Mouse (Mus musculus) mature B cell (primary cell): ENCODE results near the gene Ms4a2.

ENCODE experiments used
- in situ Hi-C: fragments of 300-500 bp; cut with MboI; formaldehyde crosslinking; loops from 2 replicates; pipeline ENCODE4 v1.14.3; 2019

Gene Ms4a2

GRCm38 (mm10) chr19:11589205-11589604 is 34.3 kb downstream of the Ms4a2 start:
- in situ Hi-C loops, result no loop called here

- in situ Hi-C loops, result no loop called here
Observed at GRCm38 (mm10) chr19:11574965-11575364, 48.6 kb downstream of the Ms4a2 start.
